Mouse (Mus musculus) adrenal gland, adult 2 months (tissue): Measurements from ENCODE around the gene Mall. TPM values are rescaled to one million over a fixed set of nuclear protein-coding genes. Genes with fewer than 3 reads are reported as not detected.

ENCODE experiments used
- DNase-seq: peaks from one replicate; pipeline ENCODE4 v3.0.0; 2021
- polyA plus RNA-seq: library from polyadenylated mRNA; depleted of rRNA; stranded (reverse); fragments of >200 nt; gene quantifications from 2 replicates; pipeline ENCODE4 v1.2.3, GENCODE M21; 2012
- total RNA-seq, 2 experiments: library from RNA; stranded (reverse); gene quantifications; 2 replicates each; pipeline ENCODE4 v1.2.3; 2021

Gene Mall
- total and polyA plus RNA-seq, 3 experiments = 1.8 to 2.0 (median 1.9) TPM

- no peak for DNase-seq
These were observed 717 bp upstream of the Mall start for GRCm38 (mm10) chr2:127730301-127730997.

GRCm38 (mm10) chr2:127728661-127729450, 876 bp downstream of the Mall start:
- DNase-seq = no peak

- no peak for DNase-seq
These were observed 1.6 kb downstream of the Mall start for GRCm38 (mm10) chr2:127728146-127728545.

- DNase-seq = no peak
These were observed 6.5 kb downstream of the Mall start for GRCm38 (mm10) chr2:127723193-127723592.

- peak; percentile 83 for DNase-seq
These were observed 7.4 kb downstream of the Mall start for GRCm38 (mm10) chr2:127722176-127722892.

- DNase-seq = no peak
These were observed 10.8 kb downstream of the Mall start for GRCm38 (mm10) chr2:127718839-127719468.

GRCm38 (mm10) chr2:127714726-127715125, 15.0 kb downstream of the Mall start:
- DNase-seq = no peak

GRCm38 (mm10) chr2:127708792-127709191, 20.9 kb downstream of the Mall start:
- DNase-seq = no peak

- DNase-seq = no peak
These were observed 21.7 kb downstream of the Mall start for GRCm38 (mm10) chr2:127708060-127708459.

- no peak for DNase-seq
These were observed 24.5 kb downstream of the Mall start for GRCm38 (mm10) chr2:127705267-127705666.

GRCm38 (mm10) chr2:127689239-127689638, 40.5 kb downstream of the Mall start:
- no peak for DNase-seq

- DNase-seq = peak; percentile 70
These were observed 45.9 kb downstream of the Mall start for GRCm38 (mm10) chr2:127683687-127684331.

GRCm38 (mm10) chr2:127667843-127668506, 61.8 kb downstream of the Mall start:
- DNase-seq = no peak

GRCm38 (mm10) chr2:127667015-127667414, 62.7 kb downstream of the Mall start:
- no peak for DNase-seq

GRCm38 (mm10) chr2:127662708-127663107, 67.0 kb downstream of the Mall start:
- no peak for DNase-seq

GRCm38 (mm10) chr2:127656086-127656720, 73.5 kb downstream of the Mall start, which contains the start of gene Mal:
TSS of gene Mal (minus strand) at chr2:127656695.
- DNase-seq = peak; percentile 90

- DNase-seq = peak; percentile 18
These were observed 74.3 kb downstream of the Mall start for GRCm38 (mm10) chr2:127655419-127655818.

GRCm38 (mm10) chr2:127654786-127655185, 74.9 kb downstream of the Mall start:
- no peak for DNase-seq
